Mouse (Mus musculus) T-cell, adult 2 months (primary cell): ENCODE measurements at regions not wholly inside any gene's neighbourhood (a gene's known extent, or its start where the extent isn't known, plus 50 kb on each side); places are given as distances from the start of the nearest gene placed in this dataset.
"Not testable (repeated sequence)": the region's sequence is repeated elsewhere in the genome, so short reads cannot be mapped to it uniquely, and the experiment has no call there.

Source experiments
- DNase-seq: peaks from one replicate; pipeline ENCODE4 v3.0.0; 2022; ENCODE audit warnings: low spot score

- DNase-seq, result no peak
Measured at GRCm38 (mm10) chr12:15410419-15410818, 406.3 kb downstream of the Trib2 start.

GRCm38 (mm10) chr12:15407577-15407976 is 409.1 kb downstream of the Trib2 start:
- DNase-seq, result not testable (repeated sequence)

- DNase-seq, result no peak
Measured at GRCm38 (mm10) chr12:15392641-15393040, 424.1 kb downstream of the Trib2 start.

GRCm38 (mm10) chr12:15388574-15388973 is 428.1 kb downstream of the Trib2 start:
- no peak for DNase-seq

- no peak for DNase-seq
Measured at GRCm38 (mm10) chr12:15357808-15358207, 458.9 kb downstream of the Trib2 start.

GRCm38 (mm10) chr12:15320697-15321449 is 495.8 kb downstream of the Trib2 start:
- no peak for DNase-seq

GRCm38 (mm10) chr12:15319647-15320046 is 497.1 kb downstream of the Trib2 start:
- no peak for DNase-seq

- DNase-seq, result no peak
Measured at GRCm38 (mm10) chr12:15294898-15295297, 521.8 kb downstream of the Trib2 start.

- DNase-seq, result no peak
Measured at GRCm38 (mm10) chr12:15262165-15262564, 554.6 kb downstream of the Trib2 start.

- DNase-seq, result no peak
Measured at GRCm38 (mm10) chr12:15261604-15262003, 555.1 kb downstream of the Trib2 start.

GRCm38 (mm10) chr12:15260907-15261415 is 555.8 kb downstream of the Trib2 start:
- DNase-seq, result no peak

- DNase-seq, result no peak
Measured at GRCm38 (mm10) chr12:15244966-15245365, 571.8 kb downstream of the Trib2 start.

- DNase-seq, result no peak
Measured at GRCm38 (mm10) chr12:15222497-15223170, 594.1 kb downstream of the Trib2 start.

GRCm38 (mm10) chr12:15218504-15218903 is 598.2 kb downstream of the Trib2 start:
- no peak for DNase-seq

GRCm38 (mm10) chr12:15216180-15216579 is 600.5 kb downstream of the Trib2 start:
- no peak for DNase-seq

GRCm38 (mm10) chr12:15174411-15175041 is 642.2 kb downstream of the Trib2 start:
- no peak for DNase-seq

GRCm38 (mm10) chr12:15162605-15163004 is 654.1 kb downstream of the Trib2 start:
- no peak for DNase-seq

- DNase-seq, result no peak
Measured at GRCm38 (mm10) chr12:15161864-15162263, 654.9 kb downstream of the Trib2 start.

- DNase-seq, result no peak
Measured at GRCm38 (mm10) chr12:15160478-15160998, 656.2 kb downstream of the Trib2 start.

- no peak for DNase-seq
Measured at GRCm38 (mm10) chr12:15146398-15146797, 670.3 kb downstream of the Trib2 start.

GRCm38 (mm10) chr12:15137039-15137438 is 679.7 kb downstream of the Trib2 start:
- no peak for DNase-seq

- no peak for DNase-seq
Measured at GRCm38 (mm10) chr12:15124179-15124578, 692.5 kb downstream of the Trib2 start.
